Mouse (Mus musculus): Measurements from ENCODE around the gene Sat1. TPM values are rescaled to one million over a fixed set of nuclear protein-coding genes. Genes with fewer than 3 reads are reported as not detected.

The Sat1 gene
- 95.3 and 113 TPM in 2 replicates for total RNA-seq (2014; rRNA removed)
- 14.5 and 21.9 TPM in 2 replicates for polyA plus RNA-seq (2012; rRNA removed)

GRCm38 (mm10) chrX:155216271-155216670 lies at the start of gene Sat1:
TSS of gene Sat1 (minus strand) at chrX:155216449.
- 2% methylated on average over 25 of the region's 26 CpGs for WGBS
- H3K27ac ChIP-seq (replicated peaks; ENCODE audit: insufficient read depth, low read depth, low read length): peak within 1 kb of the TSS; percentile 91
- peak; percentile 87 for DNase-seq (ENCODE audit: extremely low read depth, low read depth, low spot score)
- H3K79me2 ChIP-seq (ENCODE audit: control insufficient read depth, insufficient read depth, low read length): no peaks in the 10 kb centered on the region
- peak within 1 kb of the TSS; percentile 98 for H3K4me3 ChIP-seq (ENCODE audit: insufficient read depth, low read depth, low read length)
- peaks cover 3% of the 10 kb centered on the region; the same call in 1 of the 2 replicates for H3K4me1 ChIP-seq (ENCODE audit: control insufficient read depth, insufficient read depth, low read length)
- H3K27me3 ChIP-seq (ENCODE audit: control insufficient read depth, insufficient read depth, low read length): no peaks in the 10 kb centered on the region
- TF ChIP-seq POLR2A (IDR thresholded peaks at IDR 0.05; ENCODE audit: extremely low read depth, insufficient read depth, low read length): peak; percentile 44; the same call in 1 of the 2 replicates
- peak; percentile 81 for TF ChIP-seq CTCF (IDR thresholded peaks at IDR 0.05; ENCODE audit: low read depth, low read length)
- peaks cover 11% of the 10 kb centered on the region for H3K36me3 ChIP-seq (ENCODE audit: control insufficient read depth, insufficient read depth, low read length)
- peak within 1 kb of the TSS; percentile 80 for H3K9ac ChIP-seq (ENCODE audit: low read depth, low read length)

GRCm38 (mm10) chrX:155262915-155263252 lies 46.6 kb upstream of the Sat1 start:
- no peaks in the 10 kb centered on the region for H3K36me3 ChIP-seq (ENCODE audit: control insufficient read depth, insufficient read depth, low read length)
- WGBS: 43% methylated on average over 1 of the region's 1 CpGs
- DNase-seq (ENCODE audit: extremely low read depth, low read depth, low spot score): no peak
- no peaks in the 10 kb centered on the region for H3K4me1 ChIP-seq (ENCODE audit: control insufficient read depth, insufficient read depth, low read length)
- peak overlapping the region; percentile 99 for H3K4me3 ChIP-seq (ENCODE audit: insufficient read depth, low read depth, low read length)
- H3K27me3 ChIP-seq (ENCODE audit: control insufficient read depth, insufficient read depth, low read length): no peaks in the 10 kb centered on the region
- no peaks in the 10 kb centered on the region for H3K79me2 ChIP-seq (ENCODE audit: control insufficient read depth, insufficient read depth, low read length)
- H3K27ac ChIP-seq (replicated peaks; ENCODE audit: insufficient read depth, low read depth, low read length): no peak overlapping the region
- TF ChIP-seq CTCF (IDR thresholded peaks at IDR 0.05; ENCODE audit: low read depth, low read length) (no peak), POLR2A (IDR thresholded peaks at IDR 0.05; ENCODE audit: extremely low read depth, insufficient read depth, low read length) (no peak)
- H3K9ac ChIP-seq (ENCODE audit: low read depth, low read length): peak overlapping the region; percentile 88; the same call in 1 of the 2 replicates

GRCm38 (mm10) chrX:155262235-155262914 lies 46.1 kb upstream of the Sat1 start, which contains the start of gene Acot9:
TSS of gene Acot9 (plus strand) at chrX:155262443.
- H3K27me3 ChIP-seq (ENCODE audit: control insufficient read depth, insufficient read depth, low read length): no peaks in the 10 kb centered on the region
- H3K4me3 ChIP-seq (ENCODE audit: insufficient read depth, low read depth, low read length): peak within 1 kb of the TSS; percentile 99
- H3K79me2 ChIP-seq (ENCODE audit: control insufficient read depth, insufficient read depth, low read length): no peaks in the 10 kb centered on the region
- TF ChIP-seq POLR2A (IDR thresholded peaks at IDR 0.05; ENCODE audit: extremely low read depth, insufficient read depth, low read length): peak; percentile 67
- peak; percentile 53 for TF ChIP-seq CTCF (IDR thresholded peaks at IDR 0.05; ENCODE audit: low read depth, low read length)
- 2% methylated on average over 37 of the region's 37 CpGs for WGBS
- DNase-seq (ENCODE audit: extremely low read depth, low read depth, low spot score): peak; percentile 53
- peak within 1 kb of the TSS; percentile 88 for H3K9ac ChIP-seq (ENCODE audit: low read depth, low read length)
- H3K36me3 ChIP-seq (ENCODE audit: control insufficient read depth, insufficient read depth, low read length): no peaks in the 10 kb centered on the region
- peak within 1 kb of the TSS; percentile 27 for H3K27ac ChIP-seq (replicated peaks; ENCODE audit: insufficient read depth, low read depth, low read length)
- H3K4me1 ChIP-seq (ENCODE audit: control insufficient read depth, insufficient read depth, low read length): no peaks in the 10 kb centered on the region

GRCm38 (mm10) chrX:155256856-155257255 lies 40.6 kb upstream of the Sat1 start:
- Histone ChIP-seq H3K9ac (ENCODE audit: low read depth, low read length) (no peak overlapping the region), H3K4me1 (ENCODE audit: control insufficient read depth, insufficient read depth, low read length) (no peaks in the 10 kb centered on the region), H3K4me3 (ENCODE audit: insufficient read depth, low read depth, low read length) (no peak overlapping the region), H3K36me3 (ENCODE audit: control insufficient read depth, insufficient read depth, low read length) (no peaks in the 10 kb centered on the region), H3K79me2 (ENCODE audit: control insufficient read depth, insufficient read depth, low read length) (no peaks in the 10 kb centered on the region), H3K27me3 (ENCODE audit: control insufficient read depth, insufficient read depth, low read length) (no peaks in the 10 kb centered on the region), H3K27ac (replicated peaks; ENCODE audit: insufficient read depth, low read depth, low read length) (no peak overlapping the region)
- DNase-seq (ENCODE audit: extremely low read depth, low read depth, low spot score): no peak
- TF ChIP-seq CTCF (IDR thresholded peaks at IDR 0.05; ENCODE audit: low read depth, low read length) (no peak), POLR2A (IDR thresholded peaks at IDR 0.05; ENCODE audit: extremely low read depth, insufficient read depth, low read length) (no peak)

GRCm38 (mm10) chrX:155218277-155218676 lies 2.0 kb upstream of the Sat1 start:
- Histone ChIP-seq H3K79me2 (ENCODE audit: control insufficient read depth, insufficient read depth, low read length) (no peaks in the 10 kb centered on the region), H3K27ac (replicated peaks; ENCODE audit: insufficient read depth, low read depth, low read length) (no peak overlapping the region), H3K4me1 (ENCODE audit: control insufficient read depth, insufficient read depth, low read length) (peaks cover 3% of the 10 kb centered on the region; the same call in 1 of the 2 replicates), H3K4me3 (ENCODE audit: insufficient read depth, low read depth, low read length) (no peak overlapping the region), H3K36me3 (ENCODE audit: control insufficient read depth, insufficient read depth, low read length) (peaks cover 9% of the 10 kb centered on the region), H3K9ac (ENCODE audit: low read depth, low read length) (no peak overlapping the region), H3K27me3 (ENCODE audit: control insufficient read depth, insufficient read depth, low read length) (no peaks in the 10 kb centered on the region)
- 45% methylated on average over 2 of the region's 2 CpGs for WGBS
- DNase-seq (ENCODE audit: extremely low read depth, low read depth, low spot score): no peak
- TF ChIP-seq CTCF (IDR thresholded peaks at IDR 0.05; ENCODE audit: low read depth, low read length) (no peak), POLR2A (IDR thresholded peaks at IDR 0.05; ENCODE audit: extremely low read depth, insufficient read depth, low read length) (no peak)

Data from liver, adult 2 months (tissue).